16 mouse cellular contexts compared by ENCODE assay signal in genomic region chr4:10610784-10611183, GRCm38 (mm10).
"Had no signal": no experiment of that assay in that cellular context is flagged by ENCODE, and none has a peak within 500 bp of the region (broad histone marks: within the 10 kb centered on the region; RNA-seq: fewer than 3 reads in every experiment).

No protein-coding gene starts in this region.

- ATAC-seq: hindbrain, postnatal 0 days; intestine, embryonic 16.5 days; liver, embryonic 12.5 days had no signal

- DNase-seq: gastrocnemius, postnatal 10 days; gastrocnemius, postnatal 25 days; heart, adult 11 months; heart, adult 2 months; heart, postnatal 14 days; heart, postnatal 36 days; kidney, adult 11 months; kidney, adult 2 months; kidney, adult 9 months; kidney, postnatal 14 days; kidney, postnatal 36 days; layer of hippocampus, adult 9-11 months; layer of hippocampus, postnatal 36 days had no signal
